Mouse (Mus musculus): ENCODE measurements around the gene Lysmd2. TPM values are rescaled to one million over a fixed set of nuclear protein-coding genes. Genes with fewer than 3 reads are reported as not detected.

Gene Lysmd2
- polyA plus RNA-seq (2015; fragmentation: Nextera tagmentation; extraction: Ambion mirVana): 27.0 and 28.1 TPM in 2 replicates

GRCm38 (mm10) chr9:75625556-75626307, at the start of gene Lysmd2:
Gene Lysmd2 (plus strand): TSS chr9:75625741.
- Histone ChIP-seq H3K9ac (peak within 1 kb of the TSS; percentile 82), H3K4me2 (peak within 1 kb of the TSS; percentile 95), H3K36me3 (no peaks in the 10 kb centered on the region), H3K4me1 (peaks cover 10% of the 10 kb centered on the region), H3K9me3 (no peaks in the 10 kb centered on the region), H3K27ac (peak within 1 kb of the TSS; percentile 71), H3K4me3 (peak within 1 kb of the TSS; percentile 87), H3K27me3 (no peaks in the 10 kb centered on the region; the same call in 1 of the 2 replicates)
- under 1% methylated on average over 73 of the region's 94 CpGs for WGBS
- peak; percentile 93 for ATAC-seq (ENCODE audit: borderline replicate concordance, extremely low read depth, low FRiP score, low TSS enrichment)

GRCm38 (mm10) chr9:75579321-75579720, 46.2 kb upstream of the Lysmd2 start:
- no peaks in the 10 kb centered on the region for H3K9me3 ChIP-seq

GRCm38 (mm10) chr9:75581694-75582350, 43.7 kb upstream of the Lysmd2 start:
- ATAC-seq (ENCODE audit: borderline replicate concordance, extremely low read depth, low FRiP score, low TSS enrichment): 0 out of 2 replicates have a peak, but pooled peaks have one; percentile 34
- H3K27ac ChIP-seq: peak overlapping the region; percentile 31; the same call in 1 of the 2 replicates
- WGBS: 43% methylated on average over 7 of the region's 7 CpGs
- no peak overlapping the region for H3K4me3 ChIP-seq
- H3K9me3 ChIP-seq: no peaks in the 10 kb centered on the region
- H3K4me2 ChIP-seq: no peak overlapping the region
- H3K36me3 ChIP-seq: no peaks in the 10 kb centered on the region
- H3K27me3 ChIP-seq: no peaks in the 10 kb centered on the region
- no peak overlapping the region for H3K9ac ChIP-seq
- peaks cover 9% of the 10 kb centered on the region; the same call in 1 of the 2 replicates for H3K4me1 ChIP-seq

More at GRCm38 (mm10) chr9:75579321-75579720, 46.2 kb upstream of the Lysmd2 start:
- no peak overlapping the region for H3K4me2 ChIP-seq
- H3K27ac ChIP-seq: no peak overlapping the region
- H3K27me3 ChIP-seq: no peaks in the 10 kb centered on the region
- H3K4me3 ChIP-seq: no peak overlapping the region
- peaks cover 9% of the 10 kb centered on the region; the same call in 1 of the 2 replicates for H3K4me1 ChIP-seq
- H3K9ac ChIP-seq: no peak overlapping the region
- WGBS: 81% methylated on average over 6 of the region's 6 CpGs
- ATAC-seq (ENCODE audit: borderline replicate concordance, extremely low read depth, low FRiP score, low TSS enrichment): no peak
- no peaks in the 10 kb centered on the region for H3K36me3 ChIP-seq

GRCm38 (mm10) chr9:75589850-75590790, 35.4 kb upstream of the Lysmd2 start:
- Histone ChIP-seq H3K4me2 (no peak overlapping the region), H3K9ac (no peak overlapping the region), H3K4me1 (no peaks in the 10 kb centered on the region), H3K27me3 (no peaks in the 10 kb centered on the region), H3K27ac (no peak overlapping the region), H3K9me3 (no peaks in the 10 kb centered on the region), H3K36me3 (no peaks in the 10 kb centered on the region), H3K4me3 (no peak overlapping the region)
- ATAC-seq (ENCODE audit: borderline replicate concordance, extremely low read depth, low FRiP score, low TSS enrichment): no peak
- 81% methylated on average over 15 of the region's 15 CpGs for WGBS

GRCm38 (mm10) chr9:75593481-75593880, 32.1 kb upstream of the Lysmd2 start:
- H3K27ac ChIP-seq: no peak overlapping the region
- H3K27me3 ChIP-seq: no peaks in the 10 kb centered on the region
- H3K4me2 ChIP-seq: no peak overlapping the region
- ATAC-seq (ENCODE audit: borderline replicate concordance, extremely low read depth, low FRiP score, low TSS enrichment): no peak
- H3K4me1 ChIP-seq: no peaks in the 10 kb centered on the region
- WGBS: 85% methylated on average over 5 of the region's 5 CpGs
- no peak overlapping the region for H3K4me3 ChIP-seq
- no peaks in the 10 kb centered on the region for H3K9me3 ChIP-seq
- H3K36me3 ChIP-seq: no peaks in the 10 kb centered on the region
- no peak overlapping the region for H3K9ac ChIP-seq

- no peak overlapping the region for H3K27ac ChIP-seq
- no peak overlapping the region for H3K4me2 ChIP-seq
- ATAC-seq (ENCODE audit: borderline replicate concordance, extremely low read depth, low FRiP score, low TSS enrichment): no peak
- H3K27me3 ChIP-seq: no peaks in the 10 kb centered on the region
- no peaks in the 10 kb centered on the region for H3K36me3 ChIP-seq
- no peak overlapping the region for H3K9ac ChIP-seq
- no peak overlapping the region for H3K4me3 ChIP-seq
- no peaks in the 10 kb centered on the region for H3K9me3 ChIP-seq
- 83% methylated on average over 13 of the region's 13 CpGs for WGBS
- H3K4me1 ChIP-seq: peaks cover 27% of the 10 kb centered on the region
Observed at GRCm38 (mm10) chr9:75597036-75597435, 28.5 kb upstream of the Lysmd2 start.

GRCm38 (mm10) chr9:75597596-75597995, 27.9 kb upstream of the Lysmd2 start:
- Histone ChIP-seq H3K4me1 (peaks cover 27% of the 10 kb centered on the region), H3K27ac (no peak overlapping the region), H3K9ac (no peak overlapping the region), H3K4me2 (no peak overlapping the region), H3K9me3 (no peaks in the 10 kb centered on the region), H3K27me3 (no peaks in the 10 kb centered on the region), H3K36me3 (no peaks in the 10 kb centered on the region), H3K4me3 (no peak overlapping the region)
- ATAC-seq (ENCODE audit: borderline replicate concordance, extremely low read depth, low FRiP score, low TSS enrichment): no peak
- 78% methylated on average over 4 of the region's 4 CpGs for WGBS

- Histone ChIP-seq H3K4me3 (no peak overlapping the region), H3K9me3 (no peaks in the 10 kb centered on the region), H3K27ac (peak overlapping the region; percentile 29; the same call in 1 of the 2 replicates), H3K4me1 (peaks cover 27% of the 10 kb centered on the region), H3K9ac (no peak overlapping the region), H3K4me2 (no peak overlapping the region), H3K36me3 (no peaks in the 10 kb centered on the region), H3K27me3 (no peaks in the 10 kb centered on the region)
- 37% methylated on average over 5 of the region's 5 CpGs for WGBS
- ATAC-seq (ENCODE audit: borderline replicate concordance, extremely low read depth, low FRiP score, low TSS enrichment): peak; percentile 79; the same call in 1 of the 2 replicates
Observed at GRCm38 (mm10) chr9:75599191-75599841, 26.2 kb upstream of the Lysmd2 start.

- 0 out of 2 replicates have a peak, but pooled peaks have one; percentile 25 for ATAC-seq (ENCODE audit: borderline replicate concordance, extremely low read depth, low FRiP score, low TSS enrichment)
- WGBS: 55% methylated on average over 7 of the region's 7 CpGs
- Histone ChIP-seq H3K4me2 (no peak overlapping the region), H3K9me3 (no peaks in the 10 kb centered on the region), H3K4me3 (no peak overlapping the region), H3K36me3 (no peaks in the 10 kb centered on the region), H3K9ac (no peak overlapping the region), H3K27me3 (no peaks in the 10 kb centered on the region), H3K4me1 (peaks cover 27% of the 10 kb centered on the region), H3K27ac (no peak overlapping the region; the same call in 1 of the 2 replicates)
Observed at GRCm38 (mm10) chr9:75600166-75600934, 25.2 kb upstream of the Lysmd2 start.

GRCm38 (mm10) chr9:75601510-75601909, 24.0 kb upstream of the Lysmd2 start:
- H3K4me3 ChIP-seq: 0 out of 2 replicates have a peak overlapping the region, but pooled peaks have one; percentile 4
- no peak overlapping the region for H3K27ac ChIP-seq
- no peak for ATAC-seq (ENCODE audit: borderline replicate concordance, extremely low read depth, low FRiP score, low TSS enrichment)
- peaks cover 27% of the 10 kb centered on the region for H3K4me1 ChIP-seq
- H3K9ac ChIP-seq: no peak overlapping the region
- no peaks in the 10 kb centered on the region for H3K36me3 ChIP-seq
- no peaks in the 10 kb centered on the region for H3K9me3 ChIP-seq
- peak overlapping the region; percentile 26; the same call in 1 of the 2 replicates for H3K4me2 ChIP-seq
- 17% methylated on average over 12 of the region's 12 CpGs for WGBS
- H3K27me3 ChIP-seq: no peaks in the 10 kb centered on the region

Data from lung, embryonic 15.5 days (tissue).